In the genomic region with DNA sequence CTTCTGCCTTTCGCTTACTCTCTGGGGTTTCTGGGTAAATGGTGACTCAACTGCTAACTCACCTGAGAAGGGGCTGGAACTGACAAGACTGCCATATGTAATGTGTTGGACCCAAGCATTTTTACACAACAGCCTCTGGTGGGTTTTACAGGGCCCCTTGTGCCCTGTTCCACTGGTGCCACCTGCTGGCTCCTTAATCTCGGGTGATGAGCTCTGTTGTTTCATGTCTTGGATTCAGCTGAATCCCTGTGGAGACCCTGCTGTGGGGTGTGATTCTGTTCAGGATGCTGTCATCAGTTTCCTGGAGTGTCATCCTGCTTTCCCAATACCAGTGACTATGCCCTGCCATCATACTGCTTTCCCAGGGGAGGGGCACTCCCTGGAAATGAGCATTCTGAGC, we compare ENCODE assay signal across 8 mouse cellular contexts. TPM values are rescaled to one million over a fixed set of nuclear protein-coding genes. Genes with fewer than 3 reads are reported as not detected.
DNase-seq lines count a peak whose midpoint lies in the region; ATAC-seq and TF ChIP-seq lines count a peak whose summit lies in the region.

No protein-coding gene starts in this region.

- no peak for ATAC-seq in midbrain, embryonic 16.5 days

- no peaks in the 10 kb centered on the region for H3K9me3 ChIP-seq in midbrain, embryonic 16.5 days (replicated peaks; ENCODE audit: control insufficient read depth, low read length, poor library complexity, severe bottlenecking)

- peaks cover 3% of the 10 kb centered on the region; the same call in 1 of the 2 replicates for H3K36me3 ChIP-seq in heart, adult 2 months (ENCODE audit: control insufficient read depth, insufficient read depth, low read length)
- no peaks in the 10 kb centered on the region for H3K36me3 ChIP-seq in midbrain, embryonic 16.5 days (ENCODE audit: control insufficient read depth, insufficient read depth, low read length)

- no peaks in the 10 kb centered on the region for H3K4me1 ChIP-seq in heart, adult 2 months (ENCODE audit: control insufficient read depth, insufficient read depth, low read length)
- H3K4me1 ChIP-seq in bone marrow, adult 2 months (ENCODE audit: control insufficient read depth, insufficient read depth, low read length) = peaks cover 5% of the 10 kb centered on the region
- no peaks in the 10 kb centered on the region for H3K4me1 ChIP-seq in midbrain, embryonic 16.5 days (ENCODE audit: control insufficient read depth, insufficient read depth, low read length)

- H3K79me2 ChIP-seq in heart, adult 2 months (replicated peaks; ENCODE audit: control insufficient read depth, insufficient read depth, low read length) = no peaks in the 10 kb centered on the region

- no peak overlapping the region for H3K9ac ChIP-seq in heart, adult 2 months (ENCODE audit: low read depth, low read length)
- H3K9ac ChIP-seq in midbrain, embryonic 16.5 days (ENCODE audit: low read depth, low read length) = no peak overlapping the region

- TF ChIP-seq EP300 in heart, adult 2 months (IDR thresholded peaks at IDR 0.05; ENCODE audit: insufficient read depth, low read depth, low read length) = no peak

- TF ChIP-seq CTCF in heart, adult 2 months (IDR thresholded peaks at IDR 0.05) = peak; percentile 65
- TF ChIP-seq CTCF in bone marrow, adult 2 months (IDR thresholded peaks at IDR 0.05; ENCODE audit: control insufficient read depth, insufficient read depth, low read length) = peak; percentile 65

- no peak overlapping the region for H3K27ac ChIP-seq in heart, adult 2 months
- no peak overlapping the region for H3K27ac ChIP-seq in bone marrow, adult 2 months (ENCODE audit: control insufficient read depth, insufficient read depth, low read depth, low read length, poor library complexity)
- no peak overlapping the region for H3K27ac ChIP-seq in midbrain, embryonic 16.5 days (ENCODE audit: low read length)

- no peak for TF ChIP-seq POLR2A in heart, adult 2 months (IDR thresholded peaks at IDR 0.05; ENCODE audit: insufficient read depth, low read depth, low read length)
- no peak for TF ChIP-seq POLR2A in bone marrow, adult 2 months (IDR thresholded peaks at IDR 0.05; ENCODE audit: borderline replicate concordance, control insufficient read depth, low read depth, low read length)

- no peak overlapping the region for H3K4me2 ChIP-seq in midbrain, embryonic 16.5 days (ENCODE audit: low read length)

- 46% methylated on average over 2 of the region's 2 CpGs for WGBS in heart, adult 2 months
- 38% methylated on average over 2 of the region's 2 CpGs for WGBS in bone marrow, adult 2 months
- 63% methylated on average over 2 of the region's 2 CpGs for WGBS in midbrain, embryonic 16.5 days

- peak in 1 of 2 experiments; percentile 16 for DNase-seq in heart, adult 2 months
- no peak for DNase-seq in heart, postnatal 25 days (ENCODE audit: low spot score)
- peak; percentile 15 for DNase-seq in ovary, postnatal 36 days (ENCODE audit: low spot score)
- DNase-seq in ovary, postnatal 10 days (ENCODE audit: low spot score) = no peak
- DNase-seq in lung, postnatal 25 days (ENCODE audit: low spot score) = peak; percentile 43
- DNase-seq in yolk sac, embryonic 10.5 days (ENCODE audit: low spot score) = no peak

- no peaks in the 10 kb centered on the region for H3K27me3 ChIP-seq in heart, adult 2 months (ENCODE audit: control insufficient read depth, insufficient read depth, low read length)
- H3K27me3 ChIP-seq in midbrain, embryonic 16.5 days (ENCODE audit: control insufficient read depth, insufficient read depth, low read depth, low read length) = no peaks in the 10 kb centered on the region

- H3K4me3 ChIP-seq in heart, adult 2 months = no peak overlapping the region
- H3K4me3 ChIP-seq in bone marrow, adult 2 months (replicated peaks; ENCODE audit: control insufficient read depth, low read depth, low read length) = no peak overlapping the region
- no peak overlapping the region for H3K4me3 ChIP-seq in midbrain, embryonic 16.5 days (ENCODE audit: low read depth, low read length)

- intact Hi-C loops in heart, adult 2 months (cut with DNase I) = loop anchor here (2.0 kb wide), 1 partner anchor 87 kb away; no protein-coding TSS in a partner anchor
- intact Hi-C loops in heart, postnatal 25 days (cut with DNase I) = loop anchor here (2.0 kb wide), 1 partner anchor 85 kb away; no protein-coding TSS in a partner anchor

RNA-seq across cellular contexts. Expression of gene Pilrb2, which starts 6.2 kb away (rescaled TPM):
- 1 to 10 TPM; 1.1 to 1.3 TPM for total RNA-seq in heart, adult 2 months (2021)
- 1.4 and 3.2 TPM in 2 replicates for polyA plus RNA-seq in heart, adult 2 months (2012; rRNA removed)
- total RNA-seq in heart, postnatal 25 days (2021) = under 1 TPM in 1 of 2 experiments, not detected in 1; 0.81 TPM
- 30.9 and 80.6 TPM in 2 replicates for polyA plus RNA-seq in bone marrow, adult 2 months (2011; ENCODE audit: insufficient read depth, insufficient read length, low replicate concordance, missing spikeins)
- polyA plus RNA-seq in midbrain, embryonic 16.5 days (2015; fragmentation: Nextera tagmentation; extraction: Ambion mirVana) = not detected in 2 replicates

RNA-seq across cellular contexts. Expression of gene Pilrb1, which starts 20.0 kb away (rescaled TPM):
- total RNA-seq in heart, adult 2 months (2021) = 1 to 10 TPM; 1.1 to 2.0 TPM
- polyA plus RNA-seq in heart, adult 2 months (2012; rRNA removed) = 2.3 and 4.2 TPM in 2 replicates
- total RNA-seq in heart, postnatal 25 days (2021) = under 1 TPM; 0.61 to 0.83 TPM
- 12.3 and 32.6 TPM in 2 replicates for polyA plus RNA-seq in bone marrow, adult 2 months (2011; ENCODE audit: insufficient read depth, insufficient read length, low replicate concordance, missing spikeins)
- polyA plus RNA-seq in midbrain, embryonic 16.5 days (2015; fragmentation: Nextera tagmentation; extraction: Ambion mirVana) = 0.39 TPM in 1 of 2 replicates, not detected in the other

RNA-seq across cellular contexts. Expression of gene Pilra, which starts 41.8 kb away (rescaled TPM):
- 1 to 10 TPM in 1 of 2 experiments, under 1 TPM in 1; 0.97 to 3.1 TPM for total RNA-seq in heart, adult 2 months (2021)
- polyA plus RNA-seq in heart, adult 2 months (2012; rRNA removed) = 2.6 and 5.3 TPM in 2 replicates
- 1 to 10 TPM; 1.7 to 1.9 TPM for total RNA-seq in heart, postnatal 25 days (2021)
- 27.5 and 45.8 TPM in 2 replicates for polyA plus RNA-seq in bone marrow, adult 2 months (2011; ENCODE audit: insufficient read depth, insufficient read length, low replicate concordance, missing spikeins)
- 0.37 and 0.48 TPM in 2 replicates for polyA plus RNA-seq in midbrain, embryonic 16.5 days (2015; fragmentation: Nextera tagmentation; extraction: Ambion mirVana)

RNA-seq across cellular contexts. Expression of gene Cyp3a13, which starts 43.6 kb away (rescaled TPM):
- under 1 TPM; 0.13 to 0.18 TPM for total RNA-seq in heart, adult 2 months (2021)
- 0.06 TPM in 1 of 2 replicates, not detected in the other for polyA plus RNA-seq in heart, adult 2 months (2012; rRNA removed)
- total RNA-seq in heart, postnatal 25 days (2021) = under 1 TPM; 0.17 to 0.31 TPM
- not detected in 2 replicates for polyA plus RNA-seq in bone marrow, adult 2 months (2011; ENCODE audit: insufficient read depth, insufficient read length, low replicate concordance, missing spikeins)
- polyA plus RNA-seq in midbrain, embryonic 16.5 days (2015; fragmentation: Nextera tagmentation; extraction: Ambion mirVana) = not detected in 2 replicates

Comparison
In these comparisons a context has a peak if more than half of its experiments do, and no peak if none do; other contexts are left out.
1. DNase-seq: peak in ovary, postnatal 36 days (single experiment) and lung, postnatal 25 days (single experiment); none in heart, postnatal 25 days (single experiment), ovary, postnatal 10 days (single experiment) and yolk sac, embryonic 10.5 days (single experiment).